Mouse (Mus musculus) megakaryocyte, embryonic 14.5 days (primary cell): ENCODE data around the gene Per2.

Experiments
- FLI1 ChIP-seq: IDR thresholded peaks from 2 replicates; pipeline ENCODE4 v1.6.1; 2012; ENCODE audit warnings: low read length, inconsistent platforms, mixed read lengths
- GATA1 ChIP-seq: IDR thresholded peaks from 3 replicates; pipeline ENCODE4 v1.6.1; 2012; ENCODE audit warnings: mixed read lengths, low read length, inconsistent platforms, borderline replicate concordance

DNA sequence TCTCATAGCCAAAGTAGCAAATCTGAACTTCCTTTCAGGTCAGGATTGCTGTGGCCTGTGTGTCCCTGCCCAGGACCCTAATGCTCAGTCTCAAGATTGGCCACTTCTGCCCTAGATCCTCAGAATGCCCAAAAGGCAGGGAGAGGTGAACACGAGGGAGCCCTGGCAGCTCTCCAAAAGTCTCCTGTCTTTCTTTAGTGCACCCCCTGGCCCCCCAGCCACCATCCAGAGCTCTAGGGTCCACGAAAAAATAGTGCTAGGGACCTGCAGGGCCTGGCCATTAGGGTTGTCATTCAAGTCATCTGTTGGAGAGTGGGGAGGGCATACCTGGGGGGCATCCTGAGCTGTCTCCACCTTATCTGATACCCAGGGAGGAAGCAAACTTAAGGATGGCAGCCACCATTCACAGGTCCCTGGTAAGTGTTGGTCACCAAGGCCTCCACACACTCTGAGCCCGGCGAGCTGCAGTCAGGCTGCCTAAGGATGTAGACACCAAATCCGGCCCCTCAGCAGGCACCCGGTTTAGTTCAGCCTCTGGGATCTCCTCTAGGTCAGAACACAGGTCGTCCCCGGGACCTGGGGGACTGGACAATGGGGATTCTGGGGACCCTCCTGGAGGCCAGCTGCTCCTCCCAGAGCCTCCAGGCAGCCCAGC is 47.4 kb downstream of the Per2 start:
- TF ChIP-seq FLI1 (no peak), GATA1 (no peak)
